Mouse (Mus musculus): ENCODE data around the gene AC170998.1.
A peak's percentile ranks its signal among the peaks of the same experiment; 100 is the strongest.
"Not testable (repeated sequence)": the region's sequence is repeated elsewhere in the genome, so short reads cannot be mapped to it uniquely, and the experiment has no call there.

The AC170998.1 gene

DNA sequence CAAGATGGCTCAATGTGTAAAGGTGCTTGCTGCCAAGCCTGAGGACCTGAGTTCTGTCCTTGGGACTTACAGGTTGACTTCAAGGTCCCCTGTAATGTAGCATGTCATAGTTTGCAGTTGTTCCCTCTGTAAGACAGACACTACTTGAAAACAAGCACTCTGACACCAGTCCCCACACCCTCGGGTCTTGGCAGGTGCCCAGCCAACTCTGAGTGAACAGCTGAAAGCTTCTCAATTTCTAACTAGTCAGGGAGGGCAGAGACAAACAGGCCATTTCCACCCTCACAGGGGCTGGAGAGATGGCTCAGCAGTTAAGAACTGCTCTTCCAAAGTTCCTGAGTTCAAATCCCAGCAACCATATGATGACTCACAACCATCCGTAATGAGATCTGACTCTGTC lies 31.6 kb downstream of the AC170998.1 start:
- DNase-seq (ENCODE audit: low spot score in 2 of 2) = no peak

DNA sequence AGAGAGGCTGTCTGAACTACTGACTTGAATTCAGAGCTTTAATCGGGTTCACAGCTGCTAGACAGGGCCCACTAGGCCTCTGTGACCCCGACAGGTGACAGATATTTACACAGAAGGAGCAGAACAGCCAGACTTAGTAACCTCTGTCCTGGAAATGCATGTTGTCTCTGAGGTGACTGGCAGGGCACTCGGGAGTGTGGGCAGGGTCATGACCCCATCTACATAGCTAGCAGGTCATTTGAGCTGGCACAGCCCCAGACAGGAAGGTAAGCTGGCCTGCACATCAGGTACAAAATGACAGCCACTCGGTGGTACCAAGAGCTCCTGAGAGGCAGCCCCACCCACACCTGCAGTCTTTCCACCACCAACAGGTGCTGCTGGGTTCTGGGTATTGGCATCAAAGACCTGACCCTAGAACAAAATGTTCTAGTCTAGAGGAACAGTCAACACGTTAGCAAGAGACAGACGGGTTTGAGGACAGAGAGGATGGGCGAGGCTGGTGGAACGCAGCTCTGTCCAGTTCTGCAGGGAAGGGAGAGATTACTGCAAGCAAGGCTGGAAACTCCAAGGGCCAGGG lies 34.9 kb downstream of the AC170998.1 start:
- DNase-seq (ENCODE audit: low spot score in 2 of 2) = no peak

DNA sequence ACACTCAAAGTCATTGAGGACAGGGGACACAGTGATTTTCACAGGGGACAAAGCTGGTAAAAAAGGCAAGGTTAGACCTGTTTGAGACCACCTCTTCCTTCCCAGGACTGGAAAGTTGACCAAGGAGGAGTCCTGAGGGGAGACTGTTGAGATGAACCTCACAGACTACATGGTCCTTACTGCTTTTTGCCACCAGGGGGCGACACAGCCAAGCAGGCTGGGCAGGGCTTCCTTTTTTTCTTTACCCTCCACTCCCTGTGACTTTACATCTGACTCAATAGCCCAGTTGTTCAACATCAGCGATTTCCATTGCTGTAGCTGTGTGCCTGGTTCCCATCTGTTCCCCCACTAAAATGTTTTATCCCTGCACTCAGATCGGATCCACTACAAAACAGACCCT lies 36.0 kb downstream of the AC170998.1 start:
- DNase-seq (ENCODE audit: low spot score in 2 of 2) = peak; percentile 81 to 94

DNA sequence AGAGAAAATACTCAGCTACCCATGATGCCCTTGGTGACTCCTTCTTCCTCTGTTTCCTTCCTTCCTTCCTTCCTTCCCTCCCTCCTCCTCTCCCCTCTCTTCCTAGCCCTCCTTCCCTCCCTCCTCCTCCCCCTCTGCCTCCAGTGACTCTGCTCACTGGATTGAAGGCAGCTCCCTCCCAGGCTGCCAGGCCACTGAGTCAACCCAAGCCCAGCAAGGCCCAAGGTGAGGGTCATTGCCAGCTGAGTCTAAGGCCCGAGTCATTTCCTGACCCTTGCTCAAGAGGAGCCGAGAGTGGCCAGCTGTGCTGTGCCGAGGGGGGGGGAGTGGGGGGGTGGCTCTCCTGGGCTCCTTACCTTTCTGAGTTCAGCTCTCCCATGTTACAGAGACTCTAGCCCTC lies 40.3 kb downstream of the AC170998.1 start:
- no peak for DNase-seq (ENCODE audit: low spot score in 2 of 2)

DNA sequence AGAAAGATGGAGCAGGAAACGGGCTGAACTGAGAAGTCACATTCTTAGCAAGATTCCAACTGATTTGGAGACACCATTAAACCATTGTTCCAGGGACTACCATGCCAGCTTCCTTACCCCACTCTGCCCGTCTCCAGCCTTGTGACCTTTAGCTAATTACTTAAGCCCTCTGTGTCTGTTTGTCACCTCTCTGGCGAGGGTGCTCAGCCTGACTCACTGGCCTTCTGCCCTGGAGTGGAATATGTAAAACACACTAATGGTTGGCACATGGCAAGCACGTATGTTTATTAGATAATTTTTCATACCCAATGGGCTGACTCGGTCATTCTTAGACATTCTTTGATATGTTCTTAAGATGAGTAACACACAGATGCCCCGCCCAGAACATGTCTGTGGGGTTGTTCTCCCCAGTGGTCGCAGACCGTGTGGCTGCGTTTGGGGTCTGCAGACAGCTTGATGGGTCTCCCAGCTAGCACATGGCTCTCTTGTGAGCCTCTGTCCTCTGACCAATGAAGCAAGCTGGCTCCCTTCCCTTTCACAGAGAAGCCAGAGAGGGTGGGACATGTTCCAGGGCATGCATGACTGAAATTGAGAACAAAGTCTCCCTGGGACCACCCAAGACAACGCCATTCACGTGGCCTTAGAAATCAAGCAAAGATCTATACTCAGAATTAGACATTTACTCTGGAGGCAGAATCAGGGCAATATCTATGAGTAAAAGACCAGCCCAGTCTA lies 41.1 kb downstream of the AC170998.1 start:
- DNase-seq (ENCODE audit: low spot score in 2 of 2) = no peak

DNA sequence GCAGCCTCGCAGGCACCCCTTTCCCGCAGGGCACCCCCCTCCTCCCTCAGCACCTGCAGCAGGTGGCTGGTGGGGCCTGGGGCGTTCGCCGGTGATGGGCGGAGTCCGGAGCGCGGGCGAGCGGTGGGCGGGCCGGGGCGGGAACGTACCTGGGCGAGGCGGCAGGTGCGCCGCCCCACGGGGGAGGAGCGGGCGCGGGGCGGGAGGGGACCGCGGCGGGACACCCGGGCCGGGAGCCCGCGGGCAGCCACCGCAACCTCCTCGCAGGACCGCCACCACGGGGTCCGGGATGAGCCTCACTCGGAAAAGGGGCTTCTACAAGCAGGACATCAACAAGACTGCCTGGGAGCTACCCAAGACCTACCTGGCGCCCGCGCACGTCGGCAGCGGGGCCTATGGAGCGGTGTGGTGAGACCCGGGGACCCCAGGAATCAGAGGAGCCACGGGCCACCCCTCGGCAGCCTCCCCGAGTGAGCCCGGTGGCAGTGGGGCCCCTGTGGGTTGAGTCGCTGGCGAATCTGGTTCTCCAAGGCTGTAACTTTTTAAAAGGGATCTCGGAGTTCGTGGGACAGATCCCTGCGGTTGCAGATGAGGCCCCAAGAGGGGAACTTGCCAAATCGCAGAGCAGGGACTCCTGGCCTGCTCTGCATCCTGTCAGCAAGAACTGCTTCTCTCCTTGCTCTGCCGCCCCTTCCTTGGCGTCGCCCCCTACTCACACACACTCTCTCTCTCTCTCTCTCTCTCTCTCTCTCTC lies 43.4 kb downstream of the AC170998.1 start, which contains the start of gene Mapk13:
Gene Mapk13 (plus strand): TSS at position 177 of the 754 bp plus-strand sequence.
- DNase-seq (ENCODE audit: low spot score in 2 of 2) = no peak

DNA sequence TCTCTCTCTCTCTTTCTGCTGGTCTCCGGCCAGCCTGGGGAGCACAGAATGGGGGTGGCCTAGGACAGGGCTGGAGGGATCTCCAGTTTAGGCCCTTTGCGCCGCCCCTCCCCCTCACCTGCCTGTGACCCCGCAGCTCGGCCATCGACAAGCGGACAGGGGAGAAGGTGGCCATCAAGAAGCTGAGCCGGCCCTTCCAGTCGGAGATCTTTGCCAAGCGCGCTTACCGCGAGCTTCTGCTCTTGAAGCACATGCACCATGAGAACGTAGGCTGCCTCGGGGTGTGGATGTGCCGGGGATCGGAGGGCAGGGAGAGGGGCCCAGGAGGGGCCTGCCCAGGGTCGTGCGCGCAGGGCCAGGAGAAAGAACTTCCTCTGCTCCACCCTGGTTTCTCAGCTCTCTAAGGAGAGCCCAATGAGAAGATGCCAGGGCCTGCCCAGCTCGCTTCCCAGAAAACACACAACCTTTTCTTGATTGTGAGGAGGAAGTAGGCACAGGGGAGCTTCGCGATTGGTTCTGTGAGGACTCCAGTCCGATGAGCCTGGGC lies 44.1 kb downstream of the AC170998.1 start:
- no peak for DNase-seq (ENCODE audit: low spot score in 2 of 2)

DNA sequence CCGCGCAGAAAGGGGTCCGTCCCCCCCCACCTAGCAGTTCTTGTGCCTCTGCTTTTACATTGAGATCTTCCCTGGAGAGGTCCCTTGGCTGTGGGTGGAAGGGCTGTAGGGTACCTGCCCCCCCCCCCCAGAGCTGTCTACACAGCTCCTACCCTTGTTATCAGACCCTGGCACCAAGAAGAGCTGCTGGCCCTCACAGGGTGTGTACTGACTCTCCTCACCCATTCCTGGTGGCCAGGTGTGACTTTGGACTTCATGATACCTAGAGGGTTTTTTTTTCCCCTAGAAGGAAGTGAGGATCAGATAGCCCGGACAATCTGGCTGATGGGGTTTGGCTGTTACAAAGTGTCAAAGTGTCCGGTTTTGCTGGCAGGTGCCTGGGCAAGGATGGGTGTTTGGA lies 45.4 kb downstream of the AC170998.1 start:
- no peak for DNase-seq (ENCODE audit: low spot score in 2 of 2)

DNA sequence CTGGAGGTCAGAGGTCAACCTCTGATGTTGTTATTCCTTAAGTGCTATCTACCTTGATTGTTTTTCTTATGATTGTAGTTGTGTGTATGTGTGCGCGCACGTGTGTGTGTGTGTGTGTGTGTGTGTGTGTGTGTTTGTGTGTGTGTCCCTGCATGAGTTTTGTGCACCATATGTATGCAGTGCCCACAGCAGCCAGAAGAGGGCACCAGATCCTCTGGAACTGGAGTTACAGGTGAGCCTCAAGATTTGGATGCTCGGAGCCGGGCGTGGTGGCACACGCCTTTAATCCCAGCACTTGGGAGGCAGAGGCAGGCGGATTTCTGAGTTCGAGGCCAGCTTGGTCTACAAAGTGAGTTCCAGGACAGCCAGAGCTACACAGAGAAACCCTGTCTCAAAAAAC lies 48.4 kb downstream of the AC170998.1 start:
- not testable (repeated sequence) for DNase-seq (ENCODE audit: low spot score in 2 of 2)

DNA sequence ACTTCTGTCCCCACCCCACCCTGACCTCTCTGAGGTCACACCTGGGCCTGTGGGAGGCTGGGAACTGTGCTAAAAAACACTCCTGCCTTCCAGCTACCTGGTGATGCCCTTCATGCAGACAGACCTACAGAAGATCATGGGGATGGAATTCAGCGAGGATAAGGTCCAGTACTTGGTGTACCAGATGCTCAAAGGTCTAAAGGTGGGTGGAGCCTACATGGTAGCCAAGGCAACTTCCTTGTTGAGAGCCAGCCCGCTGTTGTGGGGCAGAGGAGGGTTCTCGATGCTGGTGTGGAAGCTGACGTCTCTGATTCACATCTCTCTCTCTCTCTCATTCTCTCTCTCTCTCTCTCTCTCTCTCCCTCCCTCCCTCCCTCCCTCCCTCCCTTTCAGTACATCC lies 49.3 kb downstream of the AC170998.1 start:
- no peak for DNase-seq (ENCODE audit: low spot score in 2 of 2)

All from spleen, postnatal 4 days (tissue).